Mouse (Mus musculus): ENCODE results near the gene Duoxa2. TPM values are rescaled to one million over a fixed set of nuclear protein-coding genes. Genes with fewer than 3 reads are reported as not detected.
A peak's percentile ranks its signal among the peaks of the same experiment; 100 is the strongest.

Gene Duoxa2
- total RNA-seq, 1 experiment from 2014 or later: not detected

DNA sequence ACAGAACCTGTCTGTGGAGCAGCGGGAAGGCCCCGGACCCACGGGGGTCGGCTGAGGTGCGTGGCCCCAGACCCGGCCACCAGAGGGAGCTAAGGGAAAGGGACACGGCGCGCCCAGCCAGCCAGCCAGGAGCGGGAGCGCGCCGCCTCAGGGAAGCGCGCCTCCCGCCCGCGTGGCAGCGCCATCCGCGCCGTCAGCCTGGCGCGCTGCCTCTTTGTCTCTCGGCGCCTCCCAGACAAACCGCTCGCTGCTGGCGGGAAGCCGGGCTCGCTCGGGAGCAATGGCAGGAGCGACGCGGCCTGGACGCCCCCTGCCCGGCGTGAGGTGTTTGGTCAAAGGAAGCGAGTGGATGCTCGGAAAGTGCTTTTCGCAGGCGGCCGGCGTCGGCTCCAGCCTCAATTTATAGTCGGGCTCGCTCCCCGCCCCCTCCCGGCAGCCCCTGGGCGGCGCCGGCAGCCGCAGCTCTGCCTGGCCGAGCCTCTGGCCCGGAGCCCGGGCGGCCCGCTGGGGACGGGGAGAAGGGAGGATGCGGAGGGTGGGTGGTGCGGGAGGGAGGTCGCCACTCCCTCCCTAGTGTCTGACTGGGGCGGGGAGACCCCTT, 49.9 kb downstream of the Duoxa2 start:
- peak; percentile 51; the same call in 1 of the 2 replicates for ATAC-seq (replicated peaks; ENCODE audit: insufficient number of reproducible peaks, low FRiP score, low TSS enrichment, poor library complexity, severe bottlenecking)

DNA sequence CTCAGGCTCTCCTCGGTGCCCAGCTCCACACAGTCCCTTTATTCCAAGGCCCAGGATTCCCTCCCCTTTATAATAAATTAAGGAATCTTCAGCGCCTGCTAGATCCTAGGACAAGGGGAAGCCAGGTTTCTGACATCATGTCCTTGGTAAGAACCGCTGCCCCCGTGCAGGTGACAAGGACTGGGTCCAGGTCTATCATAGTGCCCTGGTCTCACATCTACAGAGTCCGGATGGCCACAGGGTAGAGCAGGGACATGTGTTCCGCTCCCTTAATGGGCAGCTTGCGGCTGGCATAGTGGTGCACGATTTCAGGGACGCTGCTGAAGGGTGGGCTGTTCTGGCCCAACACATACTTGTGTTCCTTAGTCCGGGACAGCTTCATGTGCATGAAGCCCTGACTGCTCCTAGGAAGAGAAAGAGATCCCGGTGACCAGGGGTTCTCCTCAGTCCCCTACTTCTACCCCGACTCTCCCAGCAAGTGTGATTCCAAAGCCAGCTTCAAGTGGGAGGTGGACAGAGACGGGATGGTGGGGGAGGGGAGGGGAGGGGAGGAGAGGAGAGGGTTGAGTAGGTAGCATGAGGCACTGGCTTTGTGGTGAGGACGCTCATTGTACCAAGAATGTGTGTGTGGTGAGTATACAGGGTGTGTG, 50.6 kb downstream of the Duoxa2 start:
- ATAC-seq (replicated peaks; ENCODE audit: insufficient number of reproducible peaks, low FRiP score, low TSS enrichment, poor library complexity, severe bottlenecking): no peak

DNA sequence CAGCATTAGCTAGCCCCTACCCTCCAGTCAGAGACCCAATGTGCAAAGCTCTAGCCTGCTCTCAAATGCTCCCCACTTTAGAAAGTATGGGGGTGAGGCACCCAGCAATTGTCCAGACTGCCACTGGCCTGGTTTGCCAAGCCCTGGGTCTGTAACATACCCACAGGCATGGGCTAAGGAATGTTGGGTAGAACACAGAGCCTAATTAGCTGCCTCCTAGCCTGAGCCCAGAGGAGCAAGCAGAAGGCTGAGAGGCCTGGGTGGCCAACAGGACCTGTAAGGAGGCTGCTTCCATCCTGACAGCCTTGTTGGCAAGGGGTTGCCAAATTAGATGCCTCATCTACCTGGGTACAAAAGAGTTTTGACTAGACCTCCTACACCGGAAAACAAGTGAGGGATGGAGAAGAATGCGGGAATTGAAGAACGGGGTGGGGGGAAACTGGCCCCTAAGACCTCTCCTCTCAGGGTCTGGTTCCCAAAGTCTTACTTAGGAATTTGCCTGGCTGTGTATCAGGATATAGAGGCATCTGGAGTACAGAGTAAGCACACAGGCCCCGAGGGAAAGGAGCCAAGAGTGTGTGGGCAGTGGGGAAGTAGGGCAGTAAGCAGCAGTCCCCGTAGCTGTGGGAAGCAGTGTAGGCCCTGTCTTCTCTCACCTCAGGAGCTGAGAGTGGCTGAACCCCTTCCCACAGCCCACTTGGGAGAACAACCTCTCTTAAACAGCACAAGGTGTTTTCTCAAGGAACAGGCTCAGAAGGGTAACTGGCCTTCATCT, 52.6 kb downstream of the Duoxa2 start:
- no peak for ATAC-seq (replicated peaks; ENCODE audit: insufficient number of reproducible peaks, low FRiP score, low TSS enrichment, poor library complexity, severe bottlenecking)

DNA sequence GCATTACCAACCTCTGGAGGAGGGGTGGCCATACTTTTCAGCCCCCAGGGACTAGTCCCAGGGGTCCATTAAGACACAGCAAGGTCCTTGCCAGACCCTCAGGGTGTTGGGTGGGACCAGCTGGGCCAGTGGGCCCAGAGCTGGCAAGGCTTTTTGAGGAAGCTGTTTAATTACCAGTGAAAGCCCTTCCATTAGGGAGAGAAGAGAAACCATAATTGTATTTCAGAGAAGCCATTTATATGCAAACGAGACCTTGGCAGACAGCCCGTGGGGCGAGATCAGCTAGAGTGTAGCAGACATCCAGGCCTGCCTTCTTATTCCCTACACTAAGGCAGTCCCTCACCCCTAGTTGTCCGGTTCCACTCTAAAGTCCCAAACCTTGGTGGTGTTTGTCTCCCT, 53.2 kb downstream of the Duoxa2 start:
- no peak for ATAC-seq (replicated peaks; ENCODE audit: insufficient number of reproducible peaks, low FRiP score, low TSS enrichment, poor library complexity, severe bottlenecking)

Other genes with a start within 250 kb of the Duoxa2 start
- gene Spg11, start 180.5 kb upstream of the Duoxa2 start, total RNA-seq (2017): 20.2 to 28.8 TPM (median 21.4 TPM) in 3 replicates
- 4,524 to 5,565 TPM (median 5,404 TPM) in 3 replicates for gene B2m, start 151.2 kb upstream of the Duoxa2 start, total RNA-seq (2017)
- gene Trim69, start 138.2 kb upstream of the Duoxa2 start, total RNA-seq (2017): not detected in 3 replicates
- gene Patl2, start 112.7 kb upstream of the Duoxa2 start, total RNA-seq (2017): not detected in 3 replicates
- 1.0 TPM in 1 of 3 replicates, not detected in the others for gene Terb2, start 112.6 kb upstream of the Duoxa2 start, total RNA-seq (2017)
- 16.8 to 33.8 TPM (median 23.5 TPM) in 3 replicates for gene Sord, start 64.2 kb upstream of the Duoxa2 start, total RNA-seq (2017)
- not detected in 3 replicates for gene Duox2, start 451 bp upstream of the Duoxa2 start, total RNA-seq (2017)
- gene Duoxa1, start 14.8 kb downstream of the Duoxa2 start, total RNA-seq (2017): not detected in 3 replicates
- gene Duox1, start 16.8 kb downstream of the Duoxa2 start, total RNA-seq (2017): not detected in 3 replicates
- gene Shf, start 70.3 kb downstream of the Duoxa2 start, total RNA-seq (2017): 0.78 to 3.5 TPM (median 1.3 TPM) in 3 replicates
- gene Slc28a2, start 127.6 kb downstream of the Duoxa2 start, total RNA-seq (2017): 49.1 to 75.5 TPM (median 56.6 TPM) in 3 replicates
- gene Gm14085, start 186.0 kb downstream of the Duoxa2 start, total RNA-seq (2017): 0.29 to 1.1 TPM in 2 of 3 replicates, not detected in the other

Measured in monocyte, adult 5-6 weeks (primary cell).